Mouse (Mus musculus) cerebellum, adult 2 months (tissue): ENCODE results near the gene Dscaml1. TPM values are rescaled to one million over a fixed set of nuclear protein-coding genes. Genes with fewer than 3 reads are reported as not detected.

Experiments
- DNase-seq, 2 experiments: peaks; one replicate each; pipeline ENCODE4 v3.0.0; 2021
- H3K27ac ChIP-seq: fragments of 200-500 bp; 2 replicates; pipeline ENCODE4 v1.5.1; 2012; ENCODE audit warnings: low read length, control low read depth, inconsistent platforms; ENCODE audit not compliant: insufficient read depth
- H3K27me3 ChIP-seq: fragments of 200-500 bp; 2 replicates; pipeline ENCODE4 v1.6.1; 2012; ENCODE audit warnings: inconsistent platforms, mild to moderate bottlenecking, low read length, moderate library complexity; ENCODE audit not compliant: control insufficient read depth, insufficient read depth
- H3K4me1 ChIP-seq: fragments of 200-500 bp; 2 replicates; pipeline ENCODE4 v1.6.1; 2011; ENCODE audit warnings: low read length; ENCODE audit not compliant: control insufficient read depth, insufficient read depth
- H3K4me3 ChIP-seq: fragments of 200-500 bp; replicated peaks from 2 replicates; pipeline ENCODE3; 2011; ENCODE audit warnings: mild to moderate bottlenecking, low read depth, low read length, control low read depth; ENCODE audit not compliant: insufficient read depth
- CTCF ChIP-seq: fragments of 200-500 bp; IDR thresholded peaks from 2 replicates; pipeline ENCODE4 v1.5.1; 2011; ENCODE audit warnings: low read depth, mild to moderate bottlenecking, control low read depth, low read length, moderate library complexity, borderline replicate concordance; ENCODE audit not compliant: insufficient read depth
- POLR2A ChIP-seq: fragments of 200-500 bp; IDR thresholded peaks from 2 replicates; pipeline ENCODE4 v1.6.1; 2011; ENCODE audit warnings: low read length, control low read depth, borderline replicate concordance; ENCODE audit not compliant: insufficient read depth
- WGBS: fragments of 180-500 bp; shearing (Covaris S2); methylation state at CpG from one replicate; pipeline ENCODE4 v1.1.7; 2018; 5-methylcytosine and 5-hydroxymethylcytosine counted together
- polyA plus RNA-seq: library from polyadenylated mRNA; depleted of rRNA; stranded (reverse); fragments of >200 nt; gene quantifications from 2 replicates; pipeline ENCODE4 v1.2.3, GENCODE M21; 2012

The Dscaml1 gene
- polyA plus RNA-seq, 1 experiment, result 23.4 TPM

DNA sequence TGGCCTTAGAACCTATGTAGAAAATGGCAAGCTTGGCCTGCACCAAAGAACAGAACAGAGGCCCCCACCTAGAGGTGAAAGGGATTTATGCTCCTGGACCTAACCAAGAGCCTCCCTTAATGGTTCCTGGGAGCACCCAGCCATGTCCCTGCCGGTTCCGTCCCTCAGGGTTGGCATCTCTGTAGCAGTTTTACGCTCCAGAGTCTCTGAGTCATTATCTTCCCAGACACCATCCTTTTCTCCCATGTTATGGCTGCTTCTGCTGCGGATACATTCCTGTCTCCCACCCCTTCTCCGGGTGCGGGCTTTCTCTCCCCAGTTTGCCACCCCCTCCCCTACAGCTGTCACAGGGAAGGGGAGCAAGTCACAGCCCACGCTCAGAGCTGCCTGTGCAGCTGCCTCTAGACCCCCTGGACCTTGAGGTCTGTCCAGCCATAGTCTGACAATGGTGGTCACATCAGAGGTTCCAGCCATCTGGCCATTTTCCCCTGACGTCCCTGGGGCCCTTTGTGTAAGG, 108.1 kb downstream of the Dscaml1 start:
- no peak for DNase-seq
- Histone ChIP-seq H3K4me1 (peaks cover 11% of the 10 kb centered on the region), H3K27me3 (no peaks in the 10 kb centered on the region), H3K4me3 (no peak overlapping the region), H3K27ac (no peak overlapping the region)
- WGBS, result 57% methylated on average over 8 of the region's 8 CpGs
- no peak for TF ChIP-seq POLR2A

DNA sequence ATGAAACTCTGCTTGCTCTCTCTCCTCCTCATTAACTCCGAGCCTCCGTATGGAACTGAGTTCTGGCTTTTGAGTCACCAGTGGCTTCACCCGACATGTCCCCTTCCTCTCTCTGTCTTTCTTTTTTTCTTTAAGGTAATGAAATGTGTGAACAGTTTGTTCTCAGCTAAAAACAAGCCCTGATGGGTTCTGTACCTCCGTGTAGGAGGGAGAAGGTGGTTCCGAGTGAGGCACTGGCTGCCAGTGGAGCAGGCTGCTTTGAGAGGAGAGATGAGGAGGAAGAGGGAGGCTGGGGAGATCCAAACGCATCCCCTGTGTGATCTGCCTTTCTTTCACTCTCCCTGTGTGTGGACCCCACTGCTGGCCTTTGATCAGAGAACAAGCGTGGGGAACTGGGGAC, 111.2 kb downstream of the Dscaml1 start:
- no peak for DNase-seq
- no peak for TF ChIP-seq CTCF
- no peak for TF ChIP-seq POLR2A
- WGBS, result 90% methylated on average over 7 of the region's 7 CpGs
- Histone ChIP-seq H3K4me3 (no peak overlapping the region), H3K27ac (no peak overlapping the region), H3K4me1 (peaks cover 22% of the 10 kb centered on the region), H3K27me3 (no peaks in the 10 kb centered on the region)

DNA sequence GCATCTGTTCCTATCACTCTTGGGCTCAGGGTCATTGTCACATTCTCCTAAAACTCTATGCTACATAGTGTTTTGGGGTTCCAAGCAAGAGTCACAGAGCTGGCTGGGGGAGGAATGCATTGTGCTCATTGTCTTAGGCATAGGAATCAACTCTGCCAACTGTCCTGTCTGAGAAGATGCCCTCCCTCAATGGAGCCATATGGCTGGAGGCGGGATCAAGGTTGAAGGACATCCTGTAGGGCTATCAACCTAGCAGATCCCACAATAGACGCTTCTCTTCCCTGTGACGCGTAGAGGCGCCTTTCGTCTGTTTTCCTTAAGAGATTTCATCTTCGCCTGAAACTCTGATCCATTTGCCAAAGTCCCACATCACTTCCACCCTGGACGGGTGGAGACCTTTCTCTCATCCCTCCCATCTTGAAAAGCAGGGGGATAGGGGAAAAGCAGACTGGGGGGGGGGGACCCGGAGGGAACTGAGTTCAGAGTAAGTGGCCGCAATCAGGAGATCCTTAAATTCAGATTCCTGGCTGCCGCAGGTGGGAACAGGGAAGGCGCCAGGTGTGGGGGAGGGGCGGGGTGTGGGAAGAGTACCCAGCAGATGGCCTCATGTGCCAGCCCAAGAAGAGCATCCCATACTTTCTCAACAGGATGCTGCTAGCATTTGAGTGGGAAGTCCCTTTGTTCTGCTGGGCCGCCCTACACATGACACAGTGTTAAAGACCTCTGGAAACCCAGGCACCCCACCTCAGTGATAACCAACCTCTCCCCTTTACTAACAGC, 113.0 kb downstream of the Dscaml1 start:
- peak overlapping the region; percentile 81 for H3K27ac ChIP-seq
- H3K4me3 ChIP-seq, result no peak overlapping the region
- H3K27me3 ChIP-seq, result no peaks in the 10 kb centered on the region
- WGBS, result 48% methylated on average over 14 of the region's 14 CpGs
- peaks cover 22% of the 10 kb centered on the region for H3K4me1 ChIP-seq
- DNase-seq, result peak; percentile 66 to 82
- no peak for TF ChIP-seq CTCF
- TF ChIP-seq POLR2A, result no peak

DNA sequence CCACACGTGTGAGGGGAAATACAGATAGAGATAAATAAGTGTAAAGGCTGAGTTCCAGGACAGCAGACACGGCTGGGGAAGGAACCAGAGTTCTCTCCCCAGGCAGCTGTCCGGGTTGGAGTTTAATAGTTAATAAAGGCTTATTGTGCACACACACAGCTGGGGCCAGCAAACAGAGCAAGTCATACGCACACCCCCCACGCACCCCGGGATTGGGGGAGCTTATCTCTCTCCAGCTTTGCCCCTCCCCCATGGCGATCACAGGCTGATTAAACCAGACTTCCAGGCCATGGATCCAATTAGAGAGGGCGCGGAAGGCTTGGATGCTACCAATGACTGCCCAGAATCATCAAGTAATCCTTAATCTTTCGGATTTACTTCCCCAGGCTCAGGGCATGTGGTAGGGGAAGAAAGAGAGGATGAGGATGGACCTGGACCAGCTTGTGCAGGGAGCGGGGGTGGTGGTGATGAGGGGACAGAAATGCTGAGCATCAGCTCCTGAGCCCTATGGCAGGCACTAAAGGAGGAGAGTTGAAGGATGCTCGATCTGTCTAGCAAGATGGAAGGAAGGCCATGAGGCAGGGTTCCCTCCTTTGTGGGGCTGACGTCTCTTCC, 119.7 kb downstream of the Dscaml1 start:
- no peak overlapping the region for H3K27ac ChIP-seq
- no peak for TF ChIP-seq POLR2A
- no peak for TF ChIP-seq CTCF
- H3K27me3 ChIP-seq, result no peaks in the 10 kb centered on the region
- H3K4me1 ChIP-seq, result peaks cover 29% of the 10 kb centered on the region
- 80% methylated on average over 13 of the region's 13 CpGs for WGBS
- no peak overlapping the region for H3K4me3 ChIP-seq
- no peak for DNase-seq

DNA sequence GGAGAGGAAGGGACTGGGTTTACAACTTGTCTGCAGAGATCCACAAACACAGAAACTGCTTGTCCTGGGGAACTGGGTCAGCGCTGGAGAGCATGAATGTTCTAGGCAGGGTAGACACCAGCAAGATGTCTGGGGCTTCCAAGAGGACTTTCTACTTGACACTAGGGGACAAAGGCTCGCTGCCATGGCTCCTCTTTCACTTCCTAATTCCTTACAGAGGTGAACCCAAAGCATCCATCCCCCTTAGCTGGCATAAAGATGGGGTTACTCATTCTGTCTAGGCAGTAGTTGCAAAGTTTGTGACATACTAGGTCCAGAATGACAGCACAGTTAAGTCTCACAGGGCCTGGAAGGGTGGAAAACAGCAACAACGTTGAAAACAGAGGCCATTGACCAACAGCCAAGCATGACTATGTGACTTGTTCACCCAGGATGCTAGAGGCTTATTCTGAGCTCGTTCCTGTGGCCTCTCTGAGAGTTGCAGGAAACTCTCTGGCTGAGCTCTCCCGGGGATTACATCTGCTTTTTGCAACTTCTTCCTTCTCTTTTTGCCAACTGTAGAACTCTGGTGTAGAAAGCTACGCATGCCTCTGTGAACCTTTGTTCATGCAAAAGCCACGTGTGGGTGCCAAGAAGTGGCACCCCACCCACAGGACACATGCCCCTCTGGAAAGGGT, 120.6 kb downstream of the Dscaml1 start:
- H3K4me1 ChIP-seq, result peaks cover 23% of the 10 kb centered on the region
- no peak overlapping the region for H3K4me3 ChIP-seq
- no peak overlapping the region for H3K27ac ChIP-seq
- no peak for DNase-seq
- H3K27me3 ChIP-seq, result no peaks in the 10 kb centered on the region
- WGBS, result 76% methylated on average over 7 of the region's 7 CpGs
- TF ChIP-seq POLR2A, result no peak
- no peak for TF ChIP-seq CTCF

DNA sequence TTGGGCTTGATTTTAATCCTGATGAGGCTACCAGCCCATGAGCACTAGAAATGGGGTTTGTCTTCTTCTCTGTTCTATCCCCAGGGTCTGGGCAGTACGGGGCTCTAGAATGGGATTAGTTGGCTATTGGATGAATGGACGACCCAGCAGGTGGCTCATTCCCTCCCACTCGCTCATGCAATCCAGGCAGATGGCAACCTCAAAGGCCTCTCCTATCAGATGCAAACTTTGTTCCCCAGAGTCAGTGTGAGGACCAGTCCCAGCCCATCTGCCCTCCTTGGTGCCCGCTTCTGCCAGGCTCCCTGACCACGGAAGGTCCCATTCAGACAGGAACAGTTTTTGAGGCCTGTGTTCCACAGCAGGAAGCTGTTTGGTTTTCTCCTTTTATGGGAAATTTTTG, 123.4 kb downstream of the Dscaml1 start:
- WGBS, result 54% methylated on average over 5 of the region's 5 CpGs

DNA sequence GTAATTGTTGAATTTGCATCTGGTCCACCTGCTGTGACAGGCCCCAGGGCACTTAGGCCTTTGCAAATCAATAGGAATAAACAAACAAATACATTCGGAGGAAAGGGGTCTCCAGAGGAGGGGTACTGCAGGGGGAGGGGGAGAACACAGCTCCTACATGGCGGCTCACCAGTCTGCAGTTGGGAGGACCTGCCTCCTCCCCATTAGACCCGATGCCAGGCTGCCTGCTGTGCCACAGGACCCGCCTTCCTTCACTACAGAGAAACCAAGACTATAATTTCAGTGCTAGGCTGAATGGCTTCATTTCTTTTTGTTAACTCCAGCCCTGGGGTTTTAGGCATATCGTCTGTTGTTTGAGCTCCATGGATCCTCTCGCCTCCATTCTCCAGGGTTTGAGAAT, 123.8 kb downstream of the Dscaml1 start:
- no peaks in the 10 kb centered on the region for H3K27me3 ChIP-seq
- no peak overlapping the region for H3K27ac ChIP-seq
- WGBS, result 24% methylated on average over 6 of the region's 6 CpGs
- no peak for TF ChIP-seq CTCF
- TF ChIP-seq POLR2A, result no peak
- no peak overlapping the region for H3K4me3 ChIP-seq
- DNase-seq, result peak; percentile 32 to 33
- H3K4me1 ChIP-seq, result peaks cover 23% of the 10 kb centered on the region

More for the DNA sequence above, 123.4 kb downstream of the Dscaml1 start:
- TF ChIP-seq CTCF, result no peak
- TF ChIP-seq POLR2A, result no peak
- DNase-seq, result no peak
- Histone ChIP-seq H3K4me3 (no peak overlapping the region), H3K27ac (no peak overlapping the region), H3K4me1 (peaks cover 23% of the 10 kb centered on the region), H3K27me3 (no peaks in the 10 kb centered on the region)
